17 mouse cellular contexts compared by ENCODE assay signal in the genomic region with DNA sequence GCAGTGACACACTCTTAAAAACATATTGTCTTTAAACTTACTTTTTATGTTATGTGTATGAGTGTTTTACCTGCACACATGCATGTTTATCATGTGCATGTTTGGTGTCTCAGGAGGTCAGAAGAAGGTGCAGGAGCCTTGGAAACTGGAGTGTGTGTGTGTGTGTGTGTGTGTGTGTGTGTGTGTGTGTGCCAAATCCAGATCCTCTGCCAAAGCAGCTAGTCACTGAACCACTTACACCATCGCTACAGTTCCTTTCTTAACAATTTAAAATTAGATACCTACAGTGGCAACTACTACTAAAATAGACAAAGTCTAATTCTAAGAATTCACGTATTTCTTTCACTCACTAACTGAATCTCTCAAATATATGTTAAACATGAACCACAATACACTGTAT.
DNase-seq lines count a peak whose midpoint lies in the region; TF ChIP-seq lines count a peak whose summit lies in the region.
"Had no signal": no experiment of that assay in that cellular context is flagged by ENCODE, and none has a peak within 500 bp of the region (broad histone marks: within the 10 kb centered on the region; RNA-seq: fewer than 3 reads in every experiment).

No protein-coding gene starts in this region.

- DNase-seq in layer of hippocampus, adult 2 months (ENCODE audit: low spot score in 2 of 2) = no peak
- DNase-seq in layer of hippocampus, adult 9-11 months = no peak
- peak; percentile 44 for DNase-seq in adipocyte (ENCODE audit: low spot score)
- DNase-seq in brain, adult 2 months (ENCODE audit: low read depth, low spot score) = peak; percentile 53
- no peak for DNase-seq in cerebellum, adult 9-10 months
- DNase-seq: adrenal gland, adult 8-10 months; adrenal gland, postnatal 14 days; adrenal gland, postnatal 36 days; cerebellum, adult 11 months; cerebellum, adult 18-20 months; cerebellum, adult 8-10 months; cerebellum, postnatal 10 days; forebrain, postnatal 0 days had no signal

- no peak for TF ChIP-seq CTCF in layer of hippocampus, adult 2 months (conservative IDR thresholded peaks at IDR 0.05)

- no peak overlapping the region for H3K4me3 ChIP-seq in layer of hippocampus, adult 2 months
- H3K4me3 ChIP-seq: embryonic facial prominence, embryonic 10.5 days; embryonic facial prominence, embryonic 12.5 days; forebrain, embryonic 13.5 days; forebrain, embryonic 15.5 days had no signal

- H3K27ac ChIP-seq in layer of hippocampus, adult 2 months = peak overlapping the region; percentile 51; the same call in 1 of the 2 replicates
- H3K27ac ChIP-seq: embryonic facial prominence, embryonic 10.5 days; embryonic facial prominence, embryonic 12.5 days; forebrain, embryonic 13.5 days; forebrain, embryonic 15.5 days had no signal

Comparison
In these comparisons a context has a peak if more than half of its experiments do, and no peak if none do; other contexts are left out.
1. DNase-seq: peak in adipocyte (single experiment) and brain, adult 2 months (single experiment); none in layer of hippocampus, adult 2 months (0 of 2), layer of hippocampus, adult 9-11 months (single experiment) and cerebellum, adult 9-10 months (single experiment).